Mouse (Mus musculus) stomach, embryonic 16.5 days (tissue): ENCODE results near the gene Fam206a. TPM values are rescaled to one million over a fixed set of nuclear protein-coding genes. Genes with fewer than 3 reads are reported as not detected.

Experiments
- ATAC-seq: fragments of 200-750 bp; cut with Nextera tagmentation; 2 replicates; pipeline ENCODE4 v1.8.0; 2017; ENCODE audit warnings: moderate number of reproducible peaks, moderate TSS enrichment; ENCODE audit not compliant: insufficient read depth, low FRiP score
- H3K27ac ChIP-seq: fragments of 300-500 bp; sonication (generic); 2 replicates; pipeline ENCODE4 v1.5.1; 2014; ENCODE audit warnings: low read length
- H3K27me3 ChIP-seq: fragments of 300-500 bp; sonication (generic); 2 replicates; pipeline ENCODE4 v1.6.1; 2014; ENCODE audit warnings: low read length, control low read depth, mixed read lengths; ENCODE audit not compliant: control insufficient read depth, insufficient read depth
- H3K36me3 ChIP-seq: fragments of 300-500 bp; sonication (generic); 2 replicates; pipeline ENCODE4 v1.6.1; 2014; ENCODE audit warnings: low read length; ENCODE audit not compliant: control insufficient read depth, insufficient read depth
- H3K4me1 ChIP-seq: fragments of 300-500 bp; sonication (generic); 2 replicates; pipeline ENCODE4 v1.6.1; 2014; ENCODE audit warnings: low read length, control low read depth, mixed read lengths; ENCODE audit not compliant: control insufficient read depth, insufficient read depth
- H3K4me2 ChIP-seq: fragments of 300-500 bp; sonication (generic); 2 replicates; pipeline ENCODE4 v1.6.1; 2014; ENCODE audit warnings: low read depth, low read length, mixed read lengths
- H3K4me3 ChIP-seq: fragments of 300-500 bp; sonication (generic); replicated peaks from 2 replicates; pipeline ENCODE4 v1.5.1; 2014; ENCODE audit warnings: mild to moderate bottlenecking, low read length
- H3K9ac ChIP-seq: fragments of 300-500 bp; sonication (generic); 2 replicates; pipeline ENCODE4 v1.6.1; 2014; ENCODE audit warnings: low read length
- H3K9me3 ChIP-seq: fragments of 300-500 bp; sonication (generic); replicated peaks from 2 replicates; pipeline ENCODE4 v1.6.1; 2016; ENCODE audit warnings: low read length, control low read depth; ENCODE audit not compliant: control insufficient read depth
- WGBS: fragments of 180-500 bp; shearing (Covaris S2); extraction: QIAGEN DNeasy Blood & Tissue Kit; methylation state at CpG from one replicate; pipeline ENCODE4 v1.1.7; 2014; 5-methylcytosine and 5-hydroxymethylcytosine counted together
- polyA plus RNA-seq: library from polyadenylated mRNA; unstranded; fragments of >200 nt; fragmentation: Nextera tagmentation; extraction: Ambion mirVana; gene quantifications from 2 replicates; pipeline ENCODE4 v1.2.1, GENCODE M21; 2015

Fam206a gene
- polyA plus RNA-seq, 1 experiment from 2014 or later = 12.1 TPM

- Histone ChIP-seq H3K4me1 (peaks cover 6% of the 10 kb centered on the region; the same call in 1 of the 2 replicates), H3K4me3 (no peak overlapping the region), H3K36me3 (no peaks in the 10 kb centered on the region), H3K4me2 (no peak overlapping the region), H3K9me3 (no peaks in the 10 kb centered on the region), H3K27ac (no peak overlapping the region), H3K27me3 (no peaks in the 10 kb centered on the region), H3K9ac (no peak overlapping the region)
- no peak for ATAC-seq
- WGBS = 21% methylated on average over 6 of the region's 6 CpGs
Observed at GRCm38 (mm10) chr4:56850724-56851123, 48.6 kb downstream of the Fam206a start.

- no peak for ATAC-seq
- H3K27me3 ChIP-seq = no peaks in the 10 kb centered on the region
- no peaks in the 10 kb centered on the region for H3K36me3 ChIP-seq
- H3K4me1 ChIP-seq = peaks cover 2% of the 10 kb centered on the region; the same call in 1 of the 2 replicates
- no peak overlapping the region for H3K27ac ChIP-seq
- H3K9ac ChIP-seq = no peak overlapping the region
- no peaks in the 10 kb centered on the region for H3K9me3 ChIP-seq
- 86% methylated on average over 5 of the region's 5 CpGs for WGBS
- H3K4me3 ChIP-seq = no peak overlapping the region
- H3K4me2 ChIP-seq = no peak overlapping the region
Observed at GRCm38 (mm10) chr4:56855935-56856334, 53.8 kb downstream of the Fam206a start.

GRCm38 (mm10) chr4:56856371-56856949 is 54.3 kb downstream of the Fam206a start:
- no peak for ATAC-seq
- Histone ChIP-seq H3K4me3 (no peak overlapping the region), H3K27me3 (no peaks in the 10 kb centered on the region), H3K36me3 (no peaks in the 10 kb centered on the region), H3K9me3 (no peaks in the 10 kb centered on the region), H3K4me1 (no peaks in the 10 kb centered on the region; the same call in 1 of the 2 replicates), H3K27ac (no peak overlapping the region), H3K9ac (no peak overlapping the region), H3K4me2 (no peak overlapping the region)
- 70% methylated on average over 8 of the region's 8 CpGs for WGBS

GRCm38 (mm10) chr4:56858733-56859132 is 56.6 kb downstream of the Fam206a start:
- WGBS = 74% methylated on average over 9 of the region's 9 CpGs
- H3K27ac ChIP-seq = no peak overlapping the region

More at GRCm38 (mm10) chr4:56858733-56859132, 56.6 kb downstream of the Fam206a start:
- H3K9me3 ChIP-seq = no peaks in the 10 kb centered on the region
- H3K9ac ChIP-seq = no peak overlapping the region
- no peak for ATAC-seq
- H3K4me2 ChIP-seq = no peak overlapping the region
- no peaks in the 10 kb centered on the region for H3K36me3 ChIP-seq
- H3K27me3 ChIP-seq = no peaks in the 10 kb centered on the region
- no peaks in the 10 kb centered on the region; the same call in 1 of the 2 replicates for H3K4me1 ChIP-seq
- no peak overlapping the region for H3K4me3 ChIP-seq

Other genes with a start within 250 kb of the Fam206a start
- gene Gm26657, start 62.3 kb upstream of the Fam206a start, polyA plus RNA-seq = not detected in 2 replicates
- gene Actl7b, start 60.9 kb upstream of the Fam206a start, polyA plus RNA-seq = not detected in 2 replicates
- gene Actl7a, start 58.9 kb upstream of the Fam206a start, polyA plus RNA-seq = not detected in 2 replicates
- 36.0 and 36.2 TPM in 2 replicates for gene Elp1, start within 50 bp of the Fam206a start, polyA plus RNA-seq
- 17.5 and 17.7 TPM in 2 replicates for gene Ctnnal1, start 62.8 kb downstream of the Fam206a start, polyA plus RNA-seq
- gene Tmem245, start 145.1 kb downstream of the Fam206a start, polyA plus RNA-seq = 5.7 and 5.8 TPM in 2 replicates
- 0.60 and 0.71 TPM in 2 replicates for gene Frrs1l, start 188.0 kb downstream of the Fam206a start, polyA plus RNA-seq